In the genomic region with DNA sequence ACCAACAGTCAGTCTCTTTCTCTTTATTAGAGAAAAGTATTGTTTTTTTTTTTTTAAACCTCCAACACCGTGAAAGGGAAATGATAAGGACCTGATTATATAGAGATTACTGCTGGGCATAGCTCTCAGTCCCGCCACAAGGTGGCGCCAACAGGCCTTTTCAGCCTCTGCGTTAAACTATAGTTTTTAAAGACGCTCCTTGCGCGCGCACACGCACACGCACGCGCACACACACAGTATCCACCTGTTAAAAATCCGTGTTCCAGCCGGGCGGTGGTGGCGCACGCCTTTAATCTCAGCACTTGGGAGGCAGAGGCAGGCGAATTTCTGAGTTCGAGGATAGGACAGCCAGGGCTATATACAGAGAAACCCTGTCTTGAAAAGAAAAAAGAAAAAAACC, we compare ENCODE assay signal across 8 mouse cellular contexts. TPM values are rescaled to one million over a fixed set of nuclear protein-coding genes. Genes with fewer than 3 reads are reported as not detected.
DNase-seq lines count a peak whose midpoint lies in the region; ATAC-seq lines count a peak whose summit lies in the region.

No protein-coding gene starts in this region.

- intact Hi-C loops in left cerebral cortex, postnatal 36 days (cut with DNase I) = loop anchor here (2.0 kb wide), 1 partner anchor 136 kb away; no protein-coding TSS in a partner anchor

- no peaks in the 10 kb centered on the region for H3K27me3 ChIP-seq in intestine, embryonic 16.5 days (replicated peaks; ENCODE audit: control insufficient read depth, insufficient read depth, low read length)
- no peaks in the 10 kb centered on the region for H3K27me3 ChIP-seq in midbrain, embryonic 11.5 days (ENCODE audit: control insufficient read depth, insufficient read depth, low read length)

- DNase-seq in adrenal gland, postnatal 10 days = peak; percentile 89
- DNase-seq in embryo, embryonic 9.5 days (ENCODE audit: extremely low spot score) = peak; percentile 74
- DNase-seq in gastrocnemius, postnatal 4 days (ENCODE audit: low spot score in 2 of 2) = peak; percentile 54 to 73
- DNase-seq in left cerebral cortex, postnatal 36 days (ENCODE audit: low spot score in 2 of 2) = peak; percentile 69 to 78
- DNase-seq in midbrain, embryonic 11.5 days (ENCODE audit: low spot score, missing footprints) = peak; percentile 98
- DNase-seq in right cerebral cortex, postnatal 4 days = peak; percentile 90
- peak; percentile 77 for DNase-seq in yolk sac, embryonic 10.5 days (ENCODE audit: low spot score)

- H3K9ac ChIP-seq in intestine, embryonic 16.5 days (ENCODE audit: low read depth, low read length) = no peak overlapping the region
- no peak overlapping the region for H3K9ac ChIP-seq in midbrain, embryonic 11.5 days (ENCODE audit: low read length)

- no peaks in the 10 kb centered on the region for H3K9me3 ChIP-seq in intestine, embryonic 16.5 days (ENCODE audit: control insufficient read depth, low read length)
- H3K9me3 ChIP-seq in midbrain, embryonic 11.5 days (ENCODE audit: control insufficient read depth, low read length) = no peaks in the 10 kb centered on the region

- WGBS in intestine, embryonic 16.5 days = 11% methylated on average over 19 of the region's 19 CpGs
- 17% methylated on average over 19 of the region's 19 CpGs for WGBS in midbrain, embryonic 11.5 days

- no peaks in the 10 kb centered on the region for H3K36me3 ChIP-seq in intestine, embryonic 16.5 days (ENCODE audit: control insufficient read depth, insufficient read depth, low read length)
- no peaks in the 10 kb centered on the region for H3K36me3 ChIP-seq in midbrain, embryonic 11.5 days (ENCODE audit: control insufficient read depth, insufficient read depth, low read length)

- H3K4me3 ChIP-seq in intestine, embryonic 16.5 days (ENCODE audit: low read length) = peak overlapping the region; percentile 26; the same call in 1 of the 2 replicates
- H3K4me3 ChIP-seq in midbrain, embryonic 11.5 days (ENCODE audit: low read depth, low read length) = no peak overlapping the region

- ATAC-seq in intestine, embryonic 16.5 days = peak; percentile 68
- ATAC-seq in midbrain, embryonic 11.5 days (ENCODE audit: low FRiP score) = peak; percentile 83

- H3K27ac ChIP-seq in intestine, embryonic 16.5 days (ENCODE audit: low read length) = no peak overlapping the region
- H3K27ac ChIP-seq in midbrain, embryonic 11.5 days (ENCODE audit: low read depth, low read length) = no peak overlapping the region

- peak overlapping the region; percentile 43 for H3K4me2 ChIP-seq in intestine, embryonic 16.5 days (ENCODE audit: low read depth, low read length)
- peak overlapping the region; percentile 30; the same call in 1 of the 2 replicates for H3K4me2 ChIP-seq in midbrain, embryonic 11.5 days

- no peaks in the 10 kb centered on the region for H3K4me1 ChIP-seq in intestine, embryonic 16.5 days (ENCODE audit: control insufficient read depth, insufficient read depth, low read length)
- H3K4me1 ChIP-seq in midbrain, embryonic 11.5 days (ENCODE audit: control insufficient read depth, insufficient read depth, low read length) = no peaks in the 10 kb centered on the region

RNA-seq across cellular contexts. Expression of a gene that starts 31.1 kb away (rescaled TPM):
- 10 to 100 TPM in 1 of 2 experiments, 1 to 10 TPM in 1; 6.7 to 10.4 TPM for total RNA-seq in adrenal gland, postnatal 10 days (2021)
- total RNA-seq in gastrocnemius, postnatal 4 days (2021) = 1 to 10 TPM; 2.0 TPM
- 4.5 and 7.6 TPM in 2 replicates for polyA plus RNA-seq in intestine, embryonic 16.5 days (2015; fragmentation: Nextera tagmentation; extraction: Ambion mirVana)
- total RNA-seq in left cerebral cortex, postnatal 36 days (2021) = 1 to 10 TPM; 2.8 to 3.4 TPM
- 14.4 and 14.5 TPM in 2 replicates for polyA plus RNA-seq in midbrain, embryonic 11.5 days (2014; fragmentation: Nextera tagmentation; extraction: Ambion mirVana)
